Mouse (Mus musculus) liver, embryonic 14.5 days (tissue): Measurements from ENCODE around the gene Raly. TPM values are rescaled to one million over a fixed set of nuclear protein-coding genes. Genes with fewer than 3 reads are reported as not detected.

Source experiments
- ATAC-seq: fragments of 200-750 bp; cut with Nextera tagmentation; 2 replicates; pipeline ENCODE4 v1.8.0; 2017; ENCODE audit warnings: moderate number of reproducible peaks, mild to moderate bottlenecking, moderate library complexity; ENCODE audit not compliant: insufficient read depth
- DNase-seq, 3 experiments: peaks; one replicate each; pipeline ENCODE4 v3.0.0-alpha.2; 2012 to 2013; ENCODE audit warnings: low read depth in 3 of 3, low spot score in 3 of 3
- H3K27ac ChIP-seq: fragments of 300-500 bp; sonication (generic); 2 replicates; pipeline ENCODE4 v1.5.1; 2014; ENCODE audit warnings: moderate library complexity, mild to moderate bottlenecking, control low read depth, inconsistent platforms
- H3K27me3 ChIP-seq: fragments of 300-500 bp; sonication (generic); 2 replicates; pipeline ENCODE4 v1.6.1; 2014; ENCODE audit warnings: mild to moderate bottlenecking, low read length, moderate library complexity; ENCODE audit not compliant: control insufficient read depth, insufficient read depth
- H3K36me3 ChIP-seq: fragments of 300-500 bp; sonication (generic); replicated peaks from 2 replicates; pipeline ENCODE4 v1.6.1; 2014; ENCODE audit warnings: low read depth; ENCODE audit not compliant: control insufficient read depth, insufficient read depth
- H3K4me1 ChIP-seq, 2 experiments: fragments of 200-500 bp in 1 of 2; fragments of 300-500 bp in 1 of 2; sonication (generic) in 1 of 2; replicated peaks; 2 replicates each; pipeline ENCODE4 v1.6.1; 2012 to 2014; ENCODE audit warnings: antibody characterized with exemption in 1 of 2, inconsistent platforms in 1 of 2, low read length in 1 of 2; ENCODE audit not compliant: control insufficient read depth in 2 of 2, insufficient read depth in 2 of 2
- H3K4me2 ChIP-seq: fragments of 300-500 bp; sonication (generic); 2 replicates; pipeline ENCODE4 v1.6.1; 2014; ENCODE audit warnings: low read depth, mild to moderate bottlenecking, control low read depth, moderate library complexity
- H3K4me3 ChIP-seq, 2 experiments: fragments of 200-500 bp in 1 of 2; fragments of 300-500 bp in 1 of 2; sonication (generic) in 1 of 2; 2 replicates each; pipeline ENCODE4 v1.5.1; 2012 to 2014; ENCODE audit warnings: low read depth in 2 of 2, low read length in 2 of 2, mild to moderate bottlenecking in 2 of 2, control low read depth in 1 of 2, inconsistent platforms in 1 of 2, moderate library complexity in 1 of 2; ENCODE audit not compliant: insufficient read depth in 1 of 2
- H3K9ac ChIP-seq: fragments of 300-500 bp; sonication (generic); replicated peaks from 2 replicates; pipeline ENCODE4 v1.6.1; 2014; ENCODE audit warnings: mild to moderate bottlenecking, control low read depth, moderate library complexity
- H3K9me3 ChIP-seq: fragments of 300-500 bp; sonication (generic); 2 replicates; pipeline ENCODE4 v1.6.1; 2016; ENCODE audit warnings: low read length, mixed read lengths; ENCODE audit not compliant: control insufficient read depth
- CTCF ChIP-seq: IDR thresholded peaks from 2 replicates; pipeline ENCODE4 v1.5.1; 2016; ENCODE audit warnings: antibody characterized with exemption, low read depth, control low read depth
- EP300 ChIP-seq: IDR thresholded peaks from 2 replicates; pipeline ENCODE4 v1.6.1; 2016; ENCODE audit warnings: antibody characterized with exemption, low read depth
- WGBS: fragments of 180-500 bp; shearing (Covaris S2); extraction: QIAGEN DNeasy Blood & Tissue Kit; methylation state at CpG from one replicate; pipeline ENCODE4 v1.1.7; 2014; ENCODE audit not compliant: insufficient replicate concordance; 5-methylcytosine and 5-hydroxymethylcytosine counted together
- polyA plus RNA-seq, 2 experiments: library from polyadenylated mRNA; depleted of rRNA in 1 of 2; stranded (reverse) in 1 of 2; unstranded in 1 of 2; fragments of >200 nt; fragmentation: Nextera tagmentation in 1 of 2; extraction: Ambion mirVana in 1 of 2; gene quantifications; 2 replicates each; pipeline versions ENCODE4 v1.2.1 to v1.2.3; 2012 to 2014

Gene Raly
- polyA plus RNA-seq, 2 experiments = 35.9 to 237 TPM

DNA sequence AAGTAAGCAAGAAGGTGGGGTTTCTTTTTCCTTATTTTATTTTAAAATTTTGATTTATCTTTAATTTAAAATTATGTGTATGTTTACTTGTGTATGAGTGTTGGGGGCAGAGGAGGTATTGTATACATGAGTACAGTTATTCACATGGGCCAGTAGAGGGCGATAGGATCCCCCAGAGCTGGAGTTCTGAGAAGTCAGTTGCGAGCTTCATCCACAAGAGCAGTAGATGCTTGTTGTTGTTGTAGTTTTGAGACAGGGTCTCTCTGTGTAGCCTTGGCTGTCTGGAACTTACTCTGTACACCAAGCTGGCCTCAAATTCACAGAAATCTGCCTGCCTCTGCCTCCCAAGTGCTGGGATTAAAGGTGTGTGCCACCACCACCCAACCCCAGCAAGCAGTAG, 125.7 kb downstream of the Raly start:
- H3K4me2 ChIP-seq = no peak overlapping the region
- TF ChIP-seq CTCF (peak; percentile 65), EP300 (no peak)
- H3K4me1 ChIP-seq = no peaks in the 10 kb centered on the region
- no peak overlapping the region for H3K4me3 ChIP-seq
- peak in 1 of 3 experiments; percentile 36 for DNase-seq
- no peaks in the 10 kb centered on the region for H3K27me3 ChIP-seq
- no peaks in the 10 kb centered on the region for H3K36me3 ChIP-seq
- no peak overlapping the region for H3K27ac ChIP-seq
- 11% methylated on average over 2 of the region's 2 CpGs for WGBS
- H3K9ac ChIP-seq = no peak overlapping the region
- H3K9me3 ChIP-seq = no peaks in the 10 kb centered on the region
- no peak for ATAC-seq

Other genes starting within 250 kb of the Raly start
- 1.3 TPM in 2 replicates for gene 1700003F12Rik, start 244.0 kb upstream of the Raly start, polyA plus RNA-seq (2012; rRNA removed)
- gene 1700003F12Rik, start 244.0 kb upstream of the Raly start, polyA plus RNA-seq (2014; fragmentation: Nextera tagmentation; extraction: Ambion mirVana) = 0.90 and 1.1 TPM in 2 replicates
- 0.05 TPM in 1 of 2 replicates, not detected in the other for gene Actl10, start 239.3 kb upstream of the Raly start, polyA plus RNA-seq (2012; rRNA removed)
- not detected in 2 replicates for gene Actl10, start 239.3 kb upstream of the Raly start, polyA plus RNA-seq (2014; fragmentation: Nextera tagmentation; extraction: Ambion mirVana)
- 0.80 and 1.7 TPM in 2 replicates for gene Necab3, start 232.2 kb upstream of the Raly start, polyA plus RNA-seq (2012; rRNA removed)
- 0.87 and 0.96 TPM in 2 replicates for gene Necab3, start 232.2 kb upstream of the Raly start, polyA plus RNA-seq (2014; fragmentation: Nextera tagmentation; extraction: Ambion mirVana)
- 26.2 and 26.4 TPM in 2 replicates for gene E2f1, start 221.2 kb upstream of the Raly start, polyA plus RNA-seq (2012; rRNA removed)
- 6.0 and 7.6 TPM in 2 replicates for gene E2f1, start 221.2 kb upstream of the Raly start, polyA plus RNA-seq (2014; fragmentation: Nextera tagmentation; extraction: Ambion mirVana)
- gene Pxmp4, start 187.4 kb upstream of the Raly start, polyA plus RNA-seq (2012; rRNA removed) = 18.7 and 27.6 TPM in 2 replicates
- 30.2 and 35.4 TPM in 2 replicates for gene Pxmp4, start 187.4 kb upstream of the Raly start, polyA plus RNA-seq (2014; fragmentation: Nextera tagmentation; extraction: Ambion mirVana)
- gene Zfp341, start 177.8 kb upstream of the Raly start, polyA plus RNA-seq (2012; rRNA removed) = 3.6 and 3.9 TPM in 2 replicates
- 1.1 and 2.2 TPM in 2 replicates for gene Zfp341, start 177.8 kb upstream of the Raly start, polyA plus RNA-seq (2014; fragmentation: Nextera tagmentation; extraction: Ambion mirVana)
- gene 4930519P11Rik, start 177.7 kb upstream of the Raly start, polyA plus RNA-seq (2012; rRNA removed) = 0.35 TPM in 1 of 2 replicates, not detected in the other
- 0.32 TPM in 1 of 2 replicates, not detected in the other for gene 4930519P11Rik, start 177.7 kb upstream of the Raly start, polyA plus RNA-seq (2014; fragmentation: Nextera tagmentation; extraction: Ambion mirVana)
- 48.0 and 84.2 TPM in 2 replicates for gene Chmp4b, start 139.4 kb upstream of the Raly start, polyA plus RNA-seq (2012; rRNA removed)
- gene Chmp4b, start 139.4 kb upstream of the Raly start, polyA plus RNA-seq (2014; fragmentation: Nextera tagmentation; extraction: Ambion mirVana) = 8.1 and 9.1 TPM in 2 replicates
- gene Gm14214, start 21.1 kb upstream of the Raly start, polyA plus RNA-seq (2012; rRNA removed) = not detected in 2 replicates
- not detected in 2 replicates for gene Gm14214, start 21.1 kb upstream of the Raly start, polyA plus RNA-seq (2014; fragmentation: Nextera tagmentation; extraction: Ambion mirVana)
- gene a, start 306 bp downstream of the Raly start, polyA plus RNA-seq (2012; rRNA removed) = 0.25 TPM in 1 of 2 replicates, not detected in the other
- gene a, start 306 bp downstream of the Raly start, polyA plus RNA-seq (2014; fragmentation: Nextera tagmentation; extraction: Ambion mirVana) = 0.36 TPM in 1 of 2 replicates, not detected in the other
- gene Eif2s2, start 101.8 kb downstream of the Raly start, polyA plus RNA-seq (2012; rRNA removed) = 20.6 and 46.0 TPM in 2 replicates
- 86.9 and 88.0 TPM in 2 replicates for gene Eif2s2, start 101.8 kb downstream of the Raly start, polyA plus RNA-seq (2014; fragmentation: Nextera tagmentation; extraction: Ambion mirVana)
- 0.14 and 0.16 TPM in 2 replicates for gene Gm14226, start 227.2 kb downstream of the Raly start, polyA plus RNA-seq (2012; rRNA removed)
- 0.36 and 0.49 TPM in 2 replicates for gene Gm14226, start 227.2 kb downstream of the Raly start, polyA plus RNA-seq (2014; fragmentation: Nextera tagmentation; extraction: Ambion mirVana)